Mouse (Mus musculus): Measurements from ENCODE around the gene Ugt2b37.
"Not testable (repeated sequence)": the region's sequence is repeated elsewhere in the genome, so short reads cannot be mapped to it uniquely, and the experiment has no call there.

Ugt2b37 gene

GRCm38 (mm10) chr5:87254676-87255075 is at the start of gene Ugt2b37:
Gene Ugt2b37 (minus strand): TSS chr5:87254804.
- DNase-seq (ENCODE audit: inconsistent ontology term): not testable (repeated sequence)

GRCm38 (mm10) chr5:87286180-87286579 is 31.6 kb upstream of the Ugt2b37 start:
- DNase-seq (ENCODE audit: inconsistent ontology term): not testable (repeated sequence)

DNA sequence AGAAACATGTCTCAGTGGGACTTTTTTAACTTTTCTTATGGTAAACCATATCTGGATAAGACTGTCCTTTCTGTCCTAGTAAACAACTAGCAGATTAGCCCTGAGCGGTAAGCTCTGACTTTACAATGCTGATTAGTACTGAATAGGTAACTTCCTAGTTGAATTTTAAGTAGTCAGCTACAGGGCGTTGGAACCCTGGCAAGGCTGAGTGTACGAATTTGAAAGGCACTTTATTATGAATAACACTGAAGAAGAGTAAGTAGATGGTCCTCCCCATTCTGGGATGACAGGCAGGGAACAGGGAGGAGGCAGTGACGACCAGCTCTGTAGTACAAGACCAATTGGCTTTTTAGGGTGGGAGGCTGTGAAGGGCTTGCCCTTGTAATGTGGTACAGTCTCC is 21.4 kb upstream of the Ugt2b37 start:
- not testable (repeated sequence) for DNase-seq (ENCODE audit: inconsistent ontology term)

- no peak for DNase-seq (ENCODE audit: inconsistent ontology term)
These were observed 21.0 kb upstream of the Ugt2b37 start for GRCm38 (mm10) chr5:87275581-87275980.

DNA sequence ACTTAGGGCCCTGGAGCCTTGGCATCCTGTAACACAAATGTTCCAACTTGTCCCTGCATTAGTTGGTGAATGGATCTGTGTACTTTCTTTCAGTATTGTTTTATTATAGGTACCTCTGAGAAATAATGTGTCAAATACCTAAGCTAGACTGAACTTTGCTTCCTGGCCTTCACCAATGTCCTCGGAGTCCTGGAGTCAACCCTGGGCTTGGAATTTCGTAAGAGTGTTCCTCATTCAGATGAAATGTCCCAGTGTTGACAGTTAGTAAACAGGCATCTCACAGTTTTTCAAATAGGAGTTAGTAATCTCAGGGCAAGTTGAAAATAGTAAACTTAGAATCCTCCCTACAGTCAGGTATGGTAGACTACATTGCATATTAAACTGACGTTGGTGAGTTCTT is 1.2 kb upstream of the Ugt2b37 start:
- DNase-seq (ENCODE audit: inconsistent ontology term): no peak

DNA sequence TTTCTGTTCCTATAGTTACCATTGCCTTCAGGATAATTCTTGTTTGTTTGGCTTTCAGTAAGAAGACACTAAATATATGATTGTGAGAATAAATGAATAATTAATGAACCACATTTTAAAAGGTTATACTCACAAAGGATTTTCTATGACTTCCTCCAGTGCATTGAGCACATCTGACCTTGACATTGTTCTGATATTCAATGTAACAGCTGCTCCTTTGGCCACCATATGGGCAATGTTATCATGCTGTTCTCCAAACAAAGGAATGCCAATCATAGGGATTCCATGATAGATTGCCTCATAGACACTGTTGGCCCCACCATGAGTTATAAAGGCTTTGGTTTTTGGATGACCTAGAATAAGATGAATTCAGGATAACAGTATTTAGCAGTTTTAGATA is 12.5 kb downstream of the Ugt2b37 start:
- not testable (repeated sequence) for DNase-seq (ENCODE audit: inconsistent ontology term)

DNA sequence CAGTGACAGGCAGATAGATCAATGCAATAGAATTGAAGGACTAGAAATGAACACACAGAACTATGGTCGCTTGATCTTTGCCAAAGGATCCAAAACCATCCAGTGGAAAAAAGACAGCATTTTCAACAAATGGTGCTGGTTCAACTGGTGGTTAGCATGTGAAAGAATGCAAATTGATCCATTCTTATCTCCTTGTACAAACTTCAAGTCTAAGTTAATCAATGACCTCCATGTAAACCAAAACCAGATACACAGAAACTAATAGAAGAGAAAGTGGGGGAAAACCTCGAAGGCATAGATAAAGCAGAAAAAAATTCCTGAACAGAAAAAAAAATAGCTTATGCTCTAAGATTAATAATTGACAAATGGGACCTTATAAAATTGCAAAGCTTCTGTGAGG is 58.2 kb downstream of the Ugt2b37 start:
- not testable (repeated sequence) for DNase-seq (ENCODE audit: inconsistent ontology term)
